Mouse (Mus musculus): ENCODE measurements around the gene Gas1. TPM values are rescaled to one million over a fixed set of nuclear protein-coding genes. Genes with fewer than 3 reads are reported as not detected.

The Gas1 gene
- total RNA-seq, 2 experiments from 2014 or later, result 8.0 to 8.3 TPM

DNA sequence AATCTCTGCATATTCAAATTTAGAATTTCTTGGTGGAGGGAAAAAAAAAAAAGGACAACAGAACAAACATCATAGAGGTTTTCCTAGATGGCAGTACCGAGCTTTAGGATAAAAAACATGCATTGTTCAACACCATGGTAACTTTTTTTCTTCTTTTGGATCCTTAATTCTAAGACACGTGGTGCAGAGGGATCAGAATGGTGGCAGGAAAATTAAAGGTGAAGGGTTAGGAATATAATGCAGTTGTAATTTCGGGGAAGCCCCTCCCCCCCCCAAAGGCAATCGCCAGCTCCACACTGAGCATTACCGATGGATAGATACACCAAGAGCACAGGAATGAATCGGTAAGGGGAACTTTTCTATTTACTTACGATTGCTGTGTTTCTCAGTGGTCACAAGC is 2.2 kb downstream of the Gas1 start:
- DNase-seq (ENCODE audit: low spot score in 2 of 2), result no peak
- intact Hi-C loops (cut with DNase I), result loop anchor here (5.0 to 10.0 kb wide), 4 partner anchors 68 to 320 kb away; no protein-coding TSS in a partner anchor

DNA sequence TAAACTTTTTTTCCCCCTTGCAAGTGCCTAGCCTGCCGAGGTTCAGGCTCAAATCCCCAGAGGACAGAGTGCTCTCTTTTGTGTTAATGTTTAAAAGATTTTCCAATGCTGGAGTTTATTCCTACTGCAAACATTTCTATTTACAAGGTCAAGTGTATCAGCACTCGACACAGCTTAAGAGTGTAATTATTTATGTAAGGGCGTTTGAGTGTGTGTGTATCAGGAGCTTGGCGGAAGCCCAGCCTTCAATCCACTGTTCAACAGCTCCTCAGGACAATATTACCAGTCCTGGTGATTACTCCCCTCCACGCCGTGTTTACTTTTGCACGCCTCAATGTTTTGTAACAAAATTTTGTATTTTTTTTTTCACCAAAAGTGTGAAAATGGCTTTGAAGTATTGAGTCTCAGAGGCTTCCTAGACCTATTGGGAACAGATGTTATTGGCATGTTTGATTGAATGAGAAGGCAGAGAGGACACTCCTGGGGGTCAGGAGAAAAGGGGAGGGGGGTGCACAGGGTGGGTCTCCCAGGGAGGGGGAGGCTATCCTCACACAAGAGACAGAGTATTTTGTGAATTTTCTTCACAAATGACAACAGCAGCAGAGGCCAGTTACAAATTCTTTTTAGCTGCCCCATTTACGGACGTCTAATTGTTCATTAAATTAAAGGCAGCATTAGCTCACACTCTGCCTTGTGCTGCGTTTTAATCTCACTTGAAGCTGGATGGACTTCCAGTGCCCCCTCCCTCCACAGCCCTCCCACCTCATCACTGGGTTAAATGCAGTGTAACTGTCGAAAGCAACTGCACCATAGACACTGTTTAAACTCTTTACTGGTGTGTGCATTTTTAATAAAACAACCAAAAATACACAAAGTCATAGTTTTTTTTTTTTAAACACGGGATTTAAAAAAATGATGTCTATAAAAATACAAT is 3.3 kb downstream of the Gas1 start:
- no peak for DNase-seq (ENCODE audit: low spot score in 2 of 2)
- intact Hi-C loops (cut with DNase I), result loop anchor here (10.0 kb wide), 1 partner anchor 319 kb away; no protein-coding TSS in a partner anchor

DNA sequence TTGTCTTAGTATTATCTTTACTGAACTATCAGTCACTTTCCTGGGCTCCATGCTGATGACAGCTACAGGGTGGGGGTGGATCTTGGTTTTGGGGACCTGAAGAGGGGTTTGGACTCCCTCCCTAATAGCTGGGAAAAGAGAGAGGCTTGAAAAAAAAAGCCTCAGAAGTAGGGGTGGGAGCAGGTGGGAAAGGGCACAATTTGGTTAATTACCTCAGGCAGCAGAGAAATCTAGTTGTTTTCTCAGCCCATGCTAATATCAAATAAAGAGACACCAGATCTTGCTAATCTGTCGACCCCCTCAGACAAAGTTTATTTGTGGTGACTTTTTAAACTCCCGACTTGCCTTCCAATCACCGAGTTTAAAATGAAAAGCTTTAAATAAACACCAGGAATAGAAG is 4.0 kb downstream of the Gas1 start:
- no peak for DNase-seq (ENCODE audit: low spot score in 2 of 2)
- intact Hi-C loops (cut with DNase I), result loop anchor here (10.0 kb wide), 1 partner anchor 318 kb away; no protein-coding TSS in a partner anchor

DNA sequence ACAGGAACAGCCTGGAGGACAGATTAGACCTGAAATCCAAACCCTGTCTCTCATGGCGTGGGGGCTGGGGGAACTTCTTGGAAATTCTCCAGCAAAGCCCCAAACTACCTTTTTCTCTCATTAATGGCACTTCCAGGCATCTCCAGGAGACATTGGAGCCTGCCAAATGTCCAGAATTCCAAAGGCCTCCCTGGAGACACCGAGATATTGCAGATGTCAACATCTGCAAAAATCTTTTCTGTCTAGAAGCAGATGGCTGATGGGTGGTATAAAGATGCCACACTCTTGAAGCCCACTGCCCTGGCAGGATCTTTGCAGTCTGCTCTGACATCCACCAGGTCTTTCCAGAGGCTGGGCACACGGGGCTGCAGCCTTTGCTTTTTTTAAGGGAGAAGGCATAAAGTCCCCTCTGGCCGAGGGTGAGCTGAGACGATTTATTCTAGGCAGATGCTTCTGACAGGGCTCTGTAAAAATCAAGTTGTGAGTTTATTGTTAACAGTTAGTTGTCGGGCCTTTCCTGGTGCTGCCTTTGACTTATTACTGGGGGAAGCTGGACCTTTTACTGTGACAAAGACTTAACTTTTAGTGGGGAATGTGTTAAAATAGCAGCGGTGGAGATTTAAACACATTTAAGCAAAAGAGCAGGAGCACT is 4.7 kb downstream of the Gas1 start:
- no peak for DNase-seq (ENCODE audit: low spot score in 2 of 2)
- intact Hi-C loops (cut with DNase I), result loop anchor here (10.0 kb wide), 1 partner anchor 318 kb away; no protein-coding TSS in a partner anchor

GRCm38 (mm10) chr13:60171781-60172180 is 5.4 kb downstream of the Gas1 start:
- DNase-seq (ENCODE audit: low spot score in 2 of 2), result no peak
- intact Hi-C loops (cut with DNase I), result loop anchor here (10.0 kb wide), 1 partner anchor 317 kb away; no protein-coding TSS in a partner anchor

DNA sequence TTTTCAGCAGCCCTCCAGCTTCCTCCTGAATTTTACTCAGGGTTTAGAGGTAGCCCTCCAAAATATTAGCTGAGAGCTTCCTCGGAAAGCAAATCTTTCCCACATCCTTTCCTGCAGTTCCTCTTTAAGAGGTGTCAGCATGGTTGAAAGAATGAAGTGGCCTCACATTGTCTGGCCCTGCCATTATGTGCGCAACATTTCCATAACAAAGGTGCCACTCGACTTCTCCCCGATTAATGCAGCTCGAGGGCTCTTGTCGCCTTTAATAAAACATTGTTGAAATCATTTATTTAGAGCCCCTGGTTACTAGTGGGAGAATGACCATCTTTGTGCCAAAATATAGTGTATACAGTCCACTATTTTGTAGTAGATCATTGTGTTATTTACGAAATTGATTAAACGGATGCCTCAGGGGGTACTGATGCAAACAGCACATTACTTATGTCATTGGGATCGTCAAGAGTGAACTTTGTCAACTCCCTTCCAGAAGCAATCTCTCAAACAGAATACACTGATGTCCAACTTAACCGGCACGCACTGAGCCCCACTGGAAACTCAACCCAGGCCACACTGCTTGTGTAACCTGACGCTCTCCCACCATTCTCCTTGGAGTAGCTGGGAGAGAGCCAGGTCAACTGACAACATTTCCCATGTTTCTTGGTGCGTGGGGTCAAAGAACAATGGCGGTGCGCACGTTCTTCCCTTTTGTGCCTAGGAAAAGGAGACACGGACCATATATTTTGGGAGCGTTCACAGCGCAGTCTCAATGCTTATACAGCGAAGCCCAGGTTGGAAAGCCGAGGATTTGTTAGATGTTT is 6.1 kb downstream of the Gas1 start:
- intact Hi-C loops (cut with DNase I), result loop anchor here (10.0 kb wide), 1 partner anchor 316 kb away; no protein-coding TSS in a partner anchor
- no peak for DNase-seq (ENCODE audit: low spot score in 2 of 2)

DNA sequence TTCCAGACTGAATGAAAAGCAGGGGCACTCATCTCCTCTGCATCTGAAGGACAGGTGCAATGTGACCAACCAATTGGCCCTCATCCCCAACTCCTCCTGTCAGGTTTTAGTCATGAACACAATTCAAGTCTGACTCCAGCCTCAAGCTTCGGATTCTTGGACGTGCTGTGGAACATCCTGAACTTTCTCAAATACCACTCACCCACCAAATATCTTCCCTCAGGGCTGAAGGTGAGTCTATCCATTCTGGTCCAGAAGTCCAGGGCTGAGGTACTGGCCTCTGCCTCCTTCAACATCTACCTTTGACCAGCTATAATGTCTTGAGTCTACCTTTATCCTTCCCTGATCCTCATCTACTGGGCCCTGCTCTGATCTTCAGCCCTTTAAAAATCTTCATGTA is 8.1 kb downstream of the Gas1 start:
- no peak for DNase-seq (ENCODE audit: low spot score in 2 of 2)
- intact Hi-C loops (cut with DNase I), result no loop called here

DNA sequence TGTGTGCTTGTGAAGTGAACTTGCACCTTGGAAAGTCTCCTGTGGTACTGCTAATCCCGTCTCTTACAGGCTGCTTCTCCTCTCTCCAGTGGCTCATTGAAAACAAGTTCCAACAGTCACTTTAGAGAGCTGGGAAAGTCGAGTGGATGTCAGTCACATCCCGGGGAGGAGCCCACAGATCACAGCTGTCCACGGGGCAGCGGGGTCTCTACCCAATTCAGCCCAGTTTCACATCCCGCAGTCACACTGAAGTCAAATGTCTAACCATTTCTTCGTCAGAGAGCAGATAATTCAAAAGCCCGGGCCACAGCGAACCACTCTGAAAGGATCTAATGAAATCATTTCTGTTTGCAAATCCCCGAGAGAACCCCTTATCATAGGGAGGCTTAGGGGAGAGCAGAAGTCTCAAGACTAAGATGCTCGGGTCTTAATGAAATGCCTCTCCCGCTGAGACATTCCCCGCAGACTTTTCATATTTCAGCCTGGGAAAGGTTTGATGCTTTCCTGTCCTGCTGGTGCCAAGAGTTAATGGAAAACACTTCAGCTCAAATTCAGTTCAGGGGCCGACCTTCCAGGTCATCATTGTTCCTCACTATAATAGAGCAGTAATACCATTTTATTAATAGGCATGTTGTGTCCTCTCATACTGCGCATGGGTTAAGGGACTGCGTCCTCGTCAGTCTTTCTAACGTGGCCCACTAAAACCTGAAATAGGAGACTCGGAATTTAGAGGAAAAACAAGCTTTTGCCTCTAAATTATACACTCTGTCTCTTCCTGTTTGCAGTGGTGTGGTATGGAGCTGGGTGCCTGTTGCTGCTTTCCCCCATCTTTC is 20.7 kb downstream of the Gas1 start:
- intact Hi-C loops (cut with DNase I), result no loop called here
- DNase-seq (ENCODE audit: low spot score in 2 of 2), result no peak

- intact Hi-C loops (cut with DNase I), result no loop called here
- no peak for DNase-seq (ENCODE audit: low spot score in 2 of 2)
Measured at GRCm38 (mm10) chr13:60154170-60154569, 23.0 kb downstream of the Gas1 start.

GRCm38 (mm10) chr13:60148235-60148634 is 28.9 kb downstream of the Gas1 start:
- DNase-seq (ENCODE audit: low spot score in 2 of 2), result no peak
- intact Hi-C loops (cut with DNase I), result no loop called here

- intact Hi-C loops (cut with DNase I), result no loop called here
- DNase-seq (ENCODE audit: low spot score in 2 of 2), result no peak
Measured at GRCm38 (mm10) chr13:60147857-60148181, 29.3 kb downstream of the Gas1 start.

DNA sequence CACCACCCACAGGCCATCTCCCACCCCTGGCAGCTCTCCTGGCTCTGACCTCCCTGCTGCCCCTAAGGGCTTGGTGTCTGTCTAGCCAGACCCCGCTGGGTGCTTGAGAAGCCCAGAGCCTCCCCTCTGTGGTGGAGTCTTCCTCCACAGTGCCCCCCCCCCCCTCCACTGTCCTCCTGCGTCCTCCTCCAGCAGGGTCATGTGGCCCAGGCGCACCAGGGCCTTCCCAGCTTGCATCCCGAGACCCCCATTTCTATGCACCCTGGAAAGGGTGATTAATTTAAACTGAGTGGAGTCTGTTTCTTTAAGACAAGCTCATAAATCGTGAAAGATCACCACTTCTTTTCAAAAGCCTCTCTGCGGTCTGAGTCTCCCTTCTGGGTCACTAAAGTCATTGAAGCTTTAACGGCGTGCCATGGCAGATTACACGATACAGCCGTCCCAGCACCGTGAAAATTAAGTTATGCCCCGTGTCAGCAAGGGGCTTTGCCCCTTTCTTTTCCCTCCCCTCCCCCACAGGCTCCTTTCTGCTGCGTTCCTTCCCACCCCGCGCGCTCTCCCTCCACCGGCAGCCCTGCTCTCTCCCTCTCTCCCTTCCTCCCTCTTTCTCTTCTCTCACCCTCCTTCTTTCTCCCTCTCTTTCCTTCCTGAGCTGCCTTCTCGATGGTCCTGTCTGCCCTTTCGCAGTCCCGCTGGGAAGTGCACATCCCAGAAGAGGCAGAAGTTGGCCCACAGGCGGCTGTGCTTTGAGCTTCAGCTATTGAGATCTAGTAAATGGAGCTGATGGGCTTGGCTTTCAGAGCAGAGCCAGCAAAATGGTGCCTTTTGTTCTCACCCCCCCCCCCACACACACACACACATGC is 29.9 kb downstream of the Gas1 start:
- DNase-seq (ENCODE audit: low spot score in 2 of 2), result no peak
- intact Hi-C loops (cut with DNase I), result no loop called here

DNA sequence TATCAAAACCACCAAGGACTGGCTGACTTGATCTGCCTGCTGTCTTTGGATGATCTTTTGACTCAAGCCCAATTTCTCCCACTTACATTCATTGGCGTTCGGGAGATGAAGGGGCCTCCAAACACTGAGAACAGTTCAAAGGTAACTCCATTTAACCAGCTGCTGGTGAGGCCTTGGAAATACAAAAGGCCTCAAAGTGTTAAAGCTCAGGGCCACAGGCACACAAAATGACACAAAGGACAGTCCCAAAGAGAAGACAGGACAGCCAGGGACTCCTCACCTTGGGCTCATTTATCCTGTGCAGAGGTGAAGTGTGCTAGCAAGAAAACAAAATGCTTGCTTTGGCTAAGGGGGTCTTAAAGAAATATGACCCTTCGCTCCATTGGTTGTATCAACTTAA is 30.9 kb downstream of the Gas1 start:
- intact Hi-C loops (cut with DNase I), result no loop called here
- no peak for DNase-seq (ENCODE audit: low spot score in 2 of 2)

GRCm38 (mm10) chr13:60136962-60137361 is 40.2 kb downstream of the Gas1 start:
- no peak for DNase-seq (ENCODE audit: low spot score in 2 of 2)
- intact Hi-C loops (cut with DNase I), result no loop called here

DNA sequence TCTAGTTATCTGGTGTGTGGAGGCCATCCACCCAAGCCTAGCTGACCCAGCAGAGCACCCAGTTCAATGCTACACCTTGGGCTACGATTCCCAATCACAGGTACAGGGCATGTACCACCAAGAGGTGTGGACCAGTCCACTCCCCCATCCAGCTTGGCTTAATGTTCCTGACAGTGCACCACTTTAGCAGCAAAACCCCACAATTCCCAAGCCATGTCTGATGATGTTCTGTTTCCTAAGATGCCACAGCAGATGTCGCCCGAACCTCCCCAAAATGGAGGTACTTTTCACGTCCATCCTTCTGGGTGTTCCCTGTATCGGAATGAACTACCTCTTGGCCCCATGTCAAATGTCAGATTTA is 42.7 kb downstream of the Gas1 start:
- no peak for DNase-seq (ENCODE audit: low spot score in 2 of 2)
- intact Hi-C loops (cut with DNase I), result no loop called here

DNA sequence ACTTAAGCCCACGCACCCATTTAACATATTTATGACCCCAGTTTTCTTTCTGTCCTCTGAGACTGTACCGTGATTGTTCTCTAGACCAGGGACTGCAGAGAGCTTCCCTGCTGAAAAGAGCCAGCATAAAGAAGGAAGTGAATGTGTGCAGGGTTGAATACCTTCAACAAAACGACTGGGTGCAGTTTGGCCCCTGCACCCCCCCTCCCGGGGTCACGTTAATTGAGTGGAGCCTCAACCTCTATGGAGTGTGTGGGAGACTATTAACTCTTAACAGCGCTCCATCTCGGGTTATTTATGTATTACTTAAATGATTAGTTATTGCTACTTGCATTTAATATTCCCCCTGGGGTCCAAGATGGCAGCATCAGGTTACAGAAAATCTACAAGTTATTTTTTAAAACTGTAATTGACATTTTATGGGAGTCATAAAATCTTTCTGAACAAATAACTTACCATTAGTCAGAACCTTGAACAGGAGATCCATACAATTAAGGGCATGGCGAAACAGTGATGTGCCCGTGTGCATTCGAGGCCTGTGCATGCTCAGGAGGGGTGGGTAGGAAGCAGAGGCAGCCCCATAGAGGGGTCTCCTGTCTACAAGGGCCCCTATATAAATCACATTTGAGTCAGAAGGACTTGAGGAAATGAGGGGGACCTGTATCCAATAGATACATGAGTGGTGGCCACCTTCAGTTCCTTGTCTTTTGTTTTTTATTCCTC is 43.3 kb downstream of the Gas1 start:
- intact Hi-C loops (cut with DNase I), result no loop called here

GRCm38 (mm10) chr13:60131771-60132170 is 45.4 kb downstream of the Gas1 start:
- intact Hi-C loops (cut with DNase I), result no loop called here
- DNase-seq (ENCODE audit: low spot score in 2 of 2), result no peak

More for the DNA sequence above, 43.3 kb downstream of the Gas1 start:
- no peak for DNase-seq (ENCODE audit: low spot score in 2 of 2)

- intact Hi-C loops (cut with DNase I), result no loop called here
Measured at GRCm38 (mm10) chr13:60129541-60129940, 47.6 kb downstream of the Gas1 start.

More at GRCm38 (mm10) chr13:60129541-60129940, 47.6 kb downstream of the Gas1 start:
- no peak for DNase-seq (ENCODE audit: low spot score in 2 of 2)
